Mouse (Mus musculus): ENCODE results near the gene Ptn. TPM values are rescaled to one million over a fixed set of nuclear protein-coding genes. Genes with fewer than 3 reads are reported as not detected.

The Ptn gene
- not detected in 2 replicates for total RNA-seq (2012; rRNA removed)
- not detected in 2 replicates for total RNA-seq (2014; rRNA removed)
- polyA plus RNA-seq (2012; ENCODE audit: insufficient read length, low read depth), result not detected in 2 replicates

DNA sequence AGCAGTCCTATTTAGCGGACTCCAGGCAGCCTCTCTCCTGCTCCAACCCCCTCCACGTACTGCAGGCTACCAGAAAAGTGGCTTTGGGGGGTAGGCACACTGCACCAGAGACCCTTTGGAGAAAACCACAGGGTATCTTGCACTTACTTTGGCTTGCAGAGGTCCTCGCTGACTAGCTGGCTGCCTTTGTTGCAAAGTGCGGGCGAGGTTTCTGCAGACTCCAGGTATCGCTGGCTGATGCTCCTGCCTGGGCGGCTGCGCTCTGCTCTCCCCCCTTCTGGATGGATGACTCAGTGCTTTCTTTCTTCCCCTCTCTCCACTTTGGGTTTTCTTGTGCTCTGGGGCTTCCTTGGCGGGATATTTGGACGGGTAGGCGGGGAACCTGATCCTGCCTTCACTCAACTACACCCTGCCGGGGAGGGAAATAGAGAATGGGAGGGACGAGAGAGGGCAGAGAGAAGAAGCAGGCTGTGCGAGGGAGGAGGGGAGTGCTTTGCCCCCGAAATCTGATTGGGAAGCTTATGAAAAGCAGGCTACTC lies at the start of gene Ptn:
Gene Ptn, minus strand, starts transcription at position 474 of the 539 bp plus-strand sequence.
- no peaks in the 10 kb centered on the region for H3K79me2 ChIP-seq (replicated peaks; ENCODE audit: control insufficient read depth, extremely low read depth, insufficient read depth, poor library complexity, severe bottlenecking)
- no peak within 1 kb of the TSS for H3K9ac ChIP-seq (ENCODE audit: insufficient read depth, low read depth)
- dilution Hi-C loops (cut with MboI; ENCODE audit: extremely low pct_ligation_motif_present, extremely low pct_unique_long_range_greater_than_20kb, low sequenced_read_pairs), result no loop called here
- in situ Hi-C loops (cut with MboI; ENCODE audit: low pct_ligation_motif_present, low pct_unique_long_range_greater_than_20kb, low sequenced_read_pairs), result no loop called here
- H3K4me3 ChIP-seq (replicated peaks in 1 of 3; ENCODE audit: low read depth in 2 of 3, low read length in 2 of 3, poor library complexity in 1 of 3), result no peak within 1 kb of the TSS
- H3K36me3 ChIP-seq (replicated peaks in 1 of 2; ENCODE audit: control insufficient read depth in 1 of 2, insufficient read depth in 1 of 2, low read length in 1 of 2), result no peaks in the 10 kb centered on the region
- no peak for DNase-seq (ENCODE audit: extremely low read depth)
- no peaks in the 10 kb centered on the region for H3K9me3 ChIP-seq (replicated peaks; ENCODE audit: low read length)
- no peaks in the 10 kb centered on the region for H3K4me1 ChIP-seq (ENCODE audit: control insufficient read depth in 1 of 2, insufficient read depth in 2 of 2)
- no peaks in the 10 kb centered on the region for H3K27me3 ChIP-seq (replicated peaks)
- no peak within 1 kb of the TSS for H3K27ac ChIP-seq (ENCODE audit: insufficient read depth, low read depth)
- no peak within 1 kb of the TSS for H3K4me2 ChIP-seq (ENCODE audit: insufficient read depth, low read depth, poor library complexity, severe bottlenecking)
- TF ChIP-seq NELFE (IDR thresholded peaks at IDR 0.05; ENCODE audit: low read depth, low read length) (no peak), RCOR1 (conservative IDR thresholded peaks at IDR 0.05; ENCODE audit: low read depth, low read length) (no peak), CHD1 (IDR thresholded peaks at IDR 0.05; ENCODE audit: low read depth, low read length) (no peak), NRF1 (IDR thresholded peaks at IDR 0.05; ENCODE audit: low read depth, low read length) (no peak), CHD2 (IDR thresholded peaks at IDR 0.05; ENCODE audit: low read length) (no peak), JUN (IDR thresholded peaks at IDR 0.05; ENCODE audit: insufficient read depth, low read depth, low read length) (no peak), UBTF (IDR thresholded peaks at IDR 0.05; ENCODE audit: low read depth, low read length) (no peak), SIN3A (IDR thresholded peaks at IDR 0.05; ENCODE audit: low read length) (no peak), MYC (IDR thresholded peaks at IDR 0.05; ENCODE audit: low read depth, low read length) (no peak), GABPA (IDR thresholded peaks at IDR 0.05; ENCODE audit: insufficient replicate concordance, low read depth, low read length) (no peak), ZC3H11A (IDR thresholded peaks at IDR 0.05; ENCODE audit: low read depth, low read length) (no peak), USF1 (IDR thresholded peaks at IDR 0.05; ENCODE audit: low read depth, low read length) (no peak), POLR2A (IDR thresholded peaks at IDR 0.05; ENCODE audit: low read depth, low read length) (no peak), PAX5 (IDR thresholded peaks at IDR 0.05; ENCODE audit: low read length) (no peak), USF2 (conservative IDR thresholded peaks at IDR 0.05; ENCODE audit: low read depth, low read length) (no peak)

- Histone ChIP-seq H3K4me1 (ENCODE audit: control insufficient read depth in 1 of 2, insufficient read depth in 2 of 2) (no peaks in the 10 kb centered on the region), H3K36me3 (replicated peaks in 1 of 2; ENCODE audit: control insufficient read depth in 1 of 2, insufficient read depth in 1 of 2, low read length in 1 of 2) (peaks cover 0 to 18% of the 10 kb centered on the region in 2 experiments), H3K9ac (ENCODE audit: insufficient read depth, low read depth) (no peak overlapping the region), H3K4me2 (ENCODE audit: insufficient read depth, low read depth, poor library complexity, severe bottlenecking) (no peak overlapping the region), H3K27me3 (replicated peaks) (no peaks in the 10 kb centered on the region), H3K79me2 (replicated peaks; ENCODE audit: control insufficient read depth, extremely low read depth, insufficient read depth, poor library complexity, severe bottlenecking) (no peaks in the 10 kb centered on the region), H3K4me3 (replicated peaks in 1 of 3; ENCODE audit: low read depth in 2 of 3, low read length in 2 of 3, poor library complexity in 1 of 3) (no peak overlapping the region), H3K9me3 (replicated peaks; ENCODE audit: low read length) (no peaks in the 10 kb centered on the region), H3K27ac (ENCODE audit: insufficient read depth, low read depth) (no peak overlapping the region)
- no peak for TF ChIP-seq BHLHE40 (IDR thresholded peaks at IDR 0.05; ENCODE audit: low read depth, low read length)
- TF ChIP-seq ETS1 (conservative IDR thresholded peaks at IDR 0.05; ENCODE audit: low read depth, low read length), result no peak
- no peak for TF ChIP-seq JUN (IDR thresholded peaks at IDR 0.05; ENCODE audit: insufficient read depth, low read depth, low read length)
- no peak for TF ChIP-seq IRF4 (IDR thresholded peaks at IDR 0.05; ENCODE audit: low read depth, low read length)
- TF ChIP-seq CTCF (conservative IDR thresholded peaks at IDR 0.05 in 1 of 2, IDR thresholded peaks at IDR 0.05 in 1 of 2; ENCODE audit: low read depth in 2 of 2, low read length in 2 of 2), result no peak
- no peak for TF ChIP-seq E2F4 (IDR thresholded peaks at IDR 0.05; ENCODE audit: insufficient replicate concordance, low read depth, low read length)
- TF ChIP-seq ELF1 (IDR thresholded peaks at IDR 0.05; ENCODE audit: low read depth, low read length), result no peak
- no peak for TF ChIP-seq RCOR1 (conservative IDR thresholded peaks at IDR 0.05; ENCODE audit: low read depth, low read length)
- TF ChIP-seq TBP (conservative IDR thresholded peaks at IDR 0.05; ENCODE audit: low read depth, low read length), result no peak
- no peak for TF ChIP-seq HCFC1 (IDR thresholded peaks at IDR 0.05; ENCODE audit: low read depth, low read length)
- no peak for TF ChIP-seq ZMIZ1 (IDR thresholded peaks at IDR 0.05; ENCODE audit: low read depth, low read length)
- no peak for TF ChIP-seq POLR2AphosphoS2 (IDR thresholded peaks at IDR 0.05; ENCODE audit: low read depth, low read length)
- TF ChIP-seq GABPA (IDR thresholded peaks at IDR 0.05; ENCODE audit: insufficient replicate concordance, low read depth, low read length), result no peak
- dilution Hi-C loops (cut with MboI; ENCODE audit: extremely low pct_ligation_motif_present, extremely low pct_unique_long_range_greater_than_20kb, low sequenced_read_pairs) (no loop called here), in situ Hi-C loops (cut with MboI; ENCODE audit: low pct_ligation_motif_present, low pct_unique_long_range_greater_than_20kb, low sequenced_read_pairs) (no loop called here)
- DNase-seq (ENCODE audit: extremely low read depth), result no peak
Observed at GRCm38 (mm10) chr6:36858258-36859041, 48.4 kb upstream of the Ptn start.
